ENCODE assay signal across 8 mouse cellular contexts in genomic region chr1:39645905-39646759, GRCm38 (mm10). TPM values are rescaled to one million over a fixed set of nuclear protein-coding genes. Genes with fewer than 3 reads are reported as not detected.
DNase-seq lines count a peak whose midpoint lies in the region; ATAC-seq and TF ChIP-seq lines count a peak whose summit lies in the region.

No protein-coding gene starts in this region.

- peak overlapping the region; percentile 35; the same call in 1 of the 2 replicates for H3K9ac ChIP-seq in hindbrain, embryonic 13.5 days
- no peak overlapping the region for H3K9ac ChIP-seq in hindbrain, embryonic 11.5 days (ENCODE audit: low read depth, low read length)
- no peak overlapping the region for H3K9ac ChIP-seq in hindbrain, postnatal 0 days (replicated peaks; ENCODE audit: low read length)
- H3K9ac ChIP-seq in limb, embryonic 13.5 days: no peak overlapping the region
- no peak overlapping the region for H3K9ac ChIP-seq in intestine, postnatal 0 days (ENCODE audit: low read depth, low read length)

- TF ChIP-seq CTCF in hindbrain, postnatal 0 days (IDR thresholded peaks at IDR 0.05; ENCODE audit: low read depth): no peak
- TF ChIP-seq CTCF in intestine, postnatal 0 days (IDR thresholded peaks at IDR 0.05; ENCODE audit: low read depth): no peak

- ATAC-seq in hindbrain, embryonic 13.5 days (ENCODE audit: low FRiP score): no peak
- no peak for ATAC-seq in hindbrain, embryonic 11.5 days (ENCODE audit: low FRiP score)
- peak; percentile 38 for ATAC-seq in hindbrain, postnatal 0 days
- ATAC-seq in limb, embryonic 13.5 days (ENCODE audit: low FRiP score, low read depth): no peak
- no peak for ATAC-seq in intestine, postnatal 0 days

- H3K36me3 ChIP-seq in hindbrain, embryonic 13.5 days: no peaks in the 10 kb centered on the region
- no peaks in the 10 kb centered on the region for H3K36me3 ChIP-seq in hindbrain, embryonic 11.5 days (ENCODE audit: control insufficient read depth, insufficient read depth, low read length)
- H3K36me3 ChIP-seq in hindbrain, postnatal 0 days (ENCODE audit: insufficient read depth, low read length): no peaks in the 10 kb centered on the region
- H3K36me3 ChIP-seq in limb, embryonic 13.5 days: no peaks in the 10 kb centered on the region
- H3K36me3 ChIP-seq in intestine, postnatal 0 days (ENCODE audit: control insufficient read depth, insufficient read depth): no peaks in the 10 kb centered on the region

- H3K27me3 ChIP-seq in hindbrain, embryonic 13.5 days: peaks cover 16% of the 10 kb centered on the region
- H3K27me3 ChIP-seq in hindbrain, embryonic 11.5 days (ENCODE audit: control insufficient read depth, insufficient read depth, low read length): peaks cover 7% of the 10 kb centered on the region; the same call in 1 of the 2 replicates
- H3K27me3 ChIP-seq in hindbrain, postnatal 0 days (ENCODE audit: insufficient read depth, low read length): no peaks in the 10 kb centered on the region
- peaks cover 36% of the 10 kb centered on the region for H3K27me3 ChIP-seq in limb, embryonic 13.5 days
- H3K27me3 ChIP-seq in intestine, postnatal 0 days (replicated peaks; ENCODE audit: control insufficient read depth, insufficient read depth, low read length): peaks cover 20% of the 10 kb centered on the region

- H3K9me3 ChIP-seq in hindbrain, embryonic 13.5 days: no peaks in the 10 kb centered on the region
- H3K9me3 ChIP-seq in hindbrain, embryonic 11.5 days (ENCODE audit: control insufficient read depth, low read length): no peaks in the 10 kb centered on the region
- peaks cover 3% of the 10 kb centered on the region; the same call in 1 of the 2 replicates for H3K9me3 ChIP-seq in hindbrain, postnatal 0 days (ENCODE audit: low read length)
- no peaks in the 10 kb centered on the region for H3K9me3 ChIP-seq in limb, embryonic 13.5 days
- no peaks in the 10 kb centered on the region for H3K9me3 ChIP-seq in intestine, postnatal 0 days (ENCODE audit: control insufficient read depth)

- no peak overlapping the region for H3K4me3 ChIP-seq in hindbrain, embryonic 13.5 days
- no peak overlapping the region for H3K4me3 ChIP-seq in hindbrain, embryonic 11.5 days (ENCODE audit: low read depth, low read length)
- H3K4me3 ChIP-seq in hindbrain, postnatal 0 days (ENCODE audit: low read length): no peak overlapping the region
- no peak overlapping the region for H3K4me3 ChIP-seq in limb, embryonic 13.5 days
- no peak overlapping the region for H3K4me3 ChIP-seq in intestine, postnatal 0 days (ENCODE audit: low read depth, low read length)

- H3K27ac ChIP-seq in hindbrain, embryonic 13.5 days: peak overlapping the region; percentile 79
- no peak overlapping the region for H3K27ac ChIP-seq in hindbrain, embryonic 11.5 days (ENCODE audit: low read depth, low read length)
- peak overlapping the region; percentile 64; the same call in 1 of the 2 replicates for H3K27ac ChIP-seq in hindbrain, postnatal 0 days
- H3K27ac ChIP-seq in limb, embryonic 13.5 days: peak overlapping the region; percentile 33; the same call in 1 of the 2 replicates
- no peak overlapping the region for H3K27ac ChIP-seq in intestine, postnatal 0 days (ENCODE audit: low read depth, low read length)

- H3K4me2 ChIP-seq in hindbrain, embryonic 13.5 days: no peak overlapping the region
- H3K4me2 ChIP-seq in hindbrain, embryonic 11.5 days (replicated peaks; ENCODE audit: low read depth, low read length): no peak overlapping the region
- no peak overlapping the region for H3K4me2 ChIP-seq in hindbrain, postnatal 0 days (ENCODE audit: low read depth, low read length)
- no peak overlapping the region for H3K4me2 ChIP-seq in limb, embryonic 13.5 days (replicated peaks)
- no peak overlapping the region for H3K4me2 ChIP-seq in intestine, postnatal 0 days (replicated peaks; ENCODE audit: low read depth)

- DNase-seq in hindbrain, embryonic 11.5 days (ENCODE audit: low spot score): no peak
- peak; percentile 53 for DNase-seq in adipocyte (ENCODE audit: low spot score)
- DNase-seq in hindbrain, postnatal 0 days (ENCODE audit: low spot score): peak; percentile 72
- DNase-seq in gastrocnemius, postnatal 4 days (ENCODE audit: low spot score in 2 of 2): no peak
- no peak for DNase-seq in embryo, embryonic 10 days (ENCODE audit: low spot score)

- 38% methylated on average over 8 of the region's 8 CpGs for WGBS in hindbrain, embryonic 13.5 days
- 51% methylated on average over 8 of the region's 8 CpGs for WGBS in hindbrain, embryonic 11.5 days
- 30% methylated on average over 8 of the region's 8 CpGs for WGBS in hindbrain, postnatal 0 days
- WGBS in limb, embryonic 13.5 days: 47% methylated on average over 8 of the region's 8 CpGs
- WGBS in intestine, postnatal 0 days: 64% methylated on average over 8 of the region's 8 CpGs

- peaks cover 25% of the 10 kb centered on the region for H3K4me1 ChIP-seq in hindbrain, embryonic 13.5 days (replicated peaks)
- no peaks in the 10 kb centered on the region; the same call in 1 of the 2 replicates for H3K4me1 ChIP-seq in hindbrain, embryonic 11.5 days (replicated peaks; ENCODE audit: control insufficient read depth, insufficient read depth, low read length)
- H3K4me1 ChIP-seq in hindbrain, postnatal 0 days (ENCODE audit: insufficient read depth, low read length): peaks cover 8% of the 10 kb centered on the region
- H3K4me1 ChIP-seq in limb, embryonic 13.5 days: peaks cover 22% of the 10 kb centered on the region
- peaks cover 6% of the 10 kb centered on the region; the same call in 1 of the 2 replicates for H3K4me1 ChIP-seq in intestine, postnatal 0 days (replicated peaks; ENCODE audit: control insufficient read depth, insufficient read depth, low read length)

RNA-seq across cellular contexts. Expression of gene Creg2, which starts 5.1 kb away (rescaled TPM):
- polyA plus RNA-seq in hindbrain, embryonic 13.5 days (2015; fragmentation: Nextera tagmentation; extraction: Ambion mirVana): 4.6 and 4.8 TPM in 2 replicates
- 0.80 and 0.96 TPM in 2 replicates for polyA plus RNA-seq in hindbrain, embryonic 11.5 days (2014; fragmentation: Nextera tagmentation; extraction: Ambion mirVana)
- total RNA-seq in hindbrain, postnatal 0 days (2014; rRNA removed): 17.6 and 20.2 TPM in 2 replicates
- polyA plus RNA-seq in hindbrain, postnatal 0 days (2015; fragmentation: Nextera tagmentation; extraction: Ambion mirVana): 14.1 and 15.7 TPM in 2 replicates
- polyA plus RNA-seq in limb, embryonic 13.5 days (2015; fragmentation: Nextera tagmentation; extraction: Ambion mirVana): 0.13 and 0.15 TPM in 2 replicates
- under 1 TPM in 1 of 2 experiments, not detected in 1; 0.10 TPM for total RNA-seq in gastrocnemius, postnatal 4 days (2021)
- polyA plus RNA-seq in intestine, postnatal 0 days (2015; fragmentation: Nextera tagmentation; extraction: Ambion mirVana): 0.26 and 0.34 TPM in 2 replicates

Comparison
In these comparisons a context has a peak if more than half of its experiments do, and no peak if none do; other contexts are left out.
1. H3K27ac ChIP-seq: peak in hindbrain, embryonic 13.5 days (single experiment), hindbrain, postnatal 0 days (single experiment) and limb, embryonic 13.5 days (single experiment); none in hindbrain, embryonic 11.5 days (single experiment) and intestine, postnatal 0 days (single experiment).
2. DNase-seq: peak in adipocyte (single experiment) and hindbrain, postnatal 0 days (single experiment); none in hindbrain, embryonic 11.5 days (single experiment), gastrocnemius, postnatal 4 days (0 of 2) and embryo, embryonic 10 days (single experiment).